Mouse (Mus musculus) spleen, adult 2 months (tissue): ENCODE results near the gene 9130213A22Rik.

Source experiments
- CTCF ChIP-seq: fragments of 200-500 bp; IDR thresholded peaks from 2 replicates; pipeline ENCODE4 v1.5.1; 2011; ENCODE audit warnings: mild to moderate bottlenecking, inconsistent platforms; ENCODE audit not compliant: insufficient read depth, insufficient read length, insufficient replicate concordance; ENCODE audit errors: extremely low read depth
- POLR2A ChIP-seq: fragments of 200-500 bp; IDR thresholded peaks from 2 replicates; pipeline ENCODE4 v1.6.1; 2011; ENCODE audit warnings: low read depth, low read length, inconsistent platforms

DNA sequence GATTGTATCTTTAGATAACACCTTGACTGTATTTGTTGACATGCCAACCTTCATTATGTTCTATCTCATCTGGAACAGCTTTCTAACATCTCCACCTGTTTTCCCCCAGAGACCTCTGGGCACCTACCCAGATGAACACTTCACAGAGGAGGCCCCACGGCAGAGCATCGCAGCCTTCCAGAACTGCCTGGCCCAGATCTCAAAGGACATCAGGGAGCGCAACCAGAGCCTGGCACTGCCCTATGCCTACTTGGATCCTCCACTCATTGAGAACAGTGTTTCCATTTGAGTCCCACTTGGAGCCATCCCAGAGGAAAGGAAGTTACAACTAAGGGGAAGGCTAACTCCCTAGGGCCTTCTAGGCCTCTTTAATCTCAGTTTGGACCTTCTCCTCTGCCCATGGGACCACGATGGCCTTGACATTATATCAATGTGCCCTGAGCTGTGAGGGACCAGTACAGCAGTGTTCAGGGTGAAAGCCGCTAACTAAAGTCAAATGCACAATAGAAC lies 26.1 kb upstream of the 9130213A22Rik start:
- no peak for TF ChIP-seq POLR2A
- TF ChIP-seq CTCF: no peak
